Mouse (Mus musculus) E14TG2a.4 (cell line): ENCODE results near the gene Tec.
"Not testable (repeated sequence)": the region's sequence is repeated elsewhere in the genome, so short reads cannot be mapped to it uniquely, and the experiment has no call there.

Source experiments
- H3K27me3 ChIP-seq: 2 replicates; pipeline ENCODE4 v1.6.1; 2014; ENCODE audit warnings: low read length, control low read depth; ENCODE audit not compliant: insufficient read depth
- H3K36me3 ChIP-seq: 2 replicates; pipeline ENCODE4 v1.6.1; 2014; ENCODE audit warnings: low read length, control low read depth; ENCODE audit not compliant: insufficient read depth
- H3K4me1 ChIP-seq: replicated peaks from 2 replicates; pipeline ENCODE4 v1.6.1; 2014; ENCODE audit warnings: low read depth, low read length, control low read depth
- H3K4me3 ChIP-seq: replicated peaks from 2 replicates; pipeline ENCODE4 v1.5.1; 2014; ENCODE audit warnings: mild to moderate bottlenecking, low read length
- H3K9me3 ChIP-seq: 2 replicates; pipeline ENCODE4 v1.6.1; 2014; ENCODE audit warnings: low read length, control low read depth
- CTCF ChIP-seq: conservative IDR thresholded peaks from 2 replicates; pipeline ENCODE4 v1.5.1; 2014; ENCODE audit warnings: low read length
- NANOG ChIP-seq: IDR thresholded peaks from 2 replicates; pipeline ENCODE4 v1.6.1; 2014; ENCODE audit warnings: borderline replicate concordance, low read length, mixed read lengths
- POU5F1 ChIP-seq: IDR thresholded peaks from 2 replicates; pipeline ENCODE4 v1.6.1; 2014; ENCODE audit warnings: low read length, borderline replicate concordance

Tec gene

DNA sequence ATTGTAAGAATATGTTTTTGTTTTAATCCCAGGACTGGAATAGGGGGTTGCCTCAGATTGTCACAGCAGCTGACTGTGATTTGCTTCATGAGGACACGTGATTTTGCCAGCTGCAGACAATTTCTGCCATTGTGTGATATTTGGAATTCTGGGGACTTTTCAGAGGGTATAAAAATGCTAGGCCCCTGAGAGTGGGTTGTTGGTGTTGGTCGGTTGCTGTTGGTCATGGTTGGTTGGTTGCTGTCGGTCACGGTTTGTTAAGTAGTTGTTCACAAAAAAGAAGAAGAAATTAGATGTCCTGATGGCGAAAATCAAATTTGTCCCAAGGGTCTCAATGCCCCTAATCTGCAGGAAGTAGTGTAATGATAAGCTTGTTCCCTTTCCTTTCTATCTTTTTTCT, 40.8 kb downstream of the Tec start:
- Histone ChIP-seq H3K36me3 (no peaks in the 10 kb centered on the region), H3K9me3 (0 out of 2 replicates have a peak, but pooled peaks cover 3% of the 10 kb centered on the region), H3K4me1 (peaks cover 27% of the 10 kb centered on the region), H3K4me3 (no peak overlapping the region), H3K27me3 (no peaks in the 10 kb centered on the region)
- TF ChIP-seq POU5F1 (no peak), CTCF (no peak), NANOG (no peak)

DNA sequence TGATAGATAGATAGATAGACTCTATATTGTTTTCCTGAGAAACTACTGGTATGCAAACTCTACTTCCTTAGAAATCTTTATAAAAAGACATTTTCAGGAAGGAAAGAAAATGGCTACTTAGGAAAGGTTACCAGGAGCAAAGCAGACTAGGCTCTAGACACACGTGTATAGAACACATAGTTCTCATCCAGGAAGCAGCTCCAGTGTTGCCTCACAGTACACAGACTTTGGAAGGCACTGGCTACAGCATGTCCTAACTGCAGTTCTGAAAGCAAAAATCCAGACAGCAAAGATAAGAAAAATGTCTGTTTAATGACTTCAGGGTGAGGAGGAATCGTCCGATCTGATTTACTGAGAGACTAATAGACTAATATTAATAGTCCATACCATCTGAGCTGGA, 41.8 kb downstream of the Tec start:
- Histone ChIP-seq H3K36me3 (no peaks in the 10 kb centered on the region), H3K4me1 (peaks cover 27% of the 10 kb centered on the region), H3K27me3 (no peaks in the 10 kb centered on the region), H3K4me3 (no peak overlapping the region), H3K9me3 (no peaks in the 10 kb centered on the region)
- no peak for TF ChIP-seq NANOG
- TF ChIP-seq POU5F1, result no peak
- TF ChIP-seq CTCF, result no peak

DNA sequence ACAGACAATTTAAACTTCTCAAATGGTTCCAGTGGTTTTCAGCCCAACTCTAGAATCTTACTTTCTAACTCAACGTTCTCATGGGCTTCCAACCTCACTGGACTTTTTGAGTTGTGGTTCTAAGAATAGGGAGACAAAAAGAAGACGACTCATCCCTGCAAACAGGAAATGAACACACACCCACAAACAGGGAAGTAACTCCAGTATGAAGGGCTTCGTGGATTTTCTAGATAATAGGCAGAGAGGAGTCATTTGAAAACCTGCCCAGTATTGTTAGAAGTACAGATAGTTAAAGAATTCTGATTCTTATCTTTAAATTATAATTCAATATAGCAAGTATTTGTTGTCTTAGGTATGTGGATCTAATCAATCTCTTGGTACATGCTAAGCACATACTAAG, 47.6 kb downstream of the Tec start:
- Histone ChIP-seq H3K36me3 (no peaks in the 10 kb centered on the region), H3K4me1 (no peaks in the 10 kb centered on the region), H3K4me3 (no peak overlapping the region), H3K9me3 (no peaks in the 10 kb centered on the region), H3K27me3 (0 out of 2 replicates have a peak, but pooled peaks cover 2% of the 10 kb centered on the region)
- TF ChIP-seq POU5F1 (no peak), CTCF (no peak), NANOG (no peak)

DNA sequence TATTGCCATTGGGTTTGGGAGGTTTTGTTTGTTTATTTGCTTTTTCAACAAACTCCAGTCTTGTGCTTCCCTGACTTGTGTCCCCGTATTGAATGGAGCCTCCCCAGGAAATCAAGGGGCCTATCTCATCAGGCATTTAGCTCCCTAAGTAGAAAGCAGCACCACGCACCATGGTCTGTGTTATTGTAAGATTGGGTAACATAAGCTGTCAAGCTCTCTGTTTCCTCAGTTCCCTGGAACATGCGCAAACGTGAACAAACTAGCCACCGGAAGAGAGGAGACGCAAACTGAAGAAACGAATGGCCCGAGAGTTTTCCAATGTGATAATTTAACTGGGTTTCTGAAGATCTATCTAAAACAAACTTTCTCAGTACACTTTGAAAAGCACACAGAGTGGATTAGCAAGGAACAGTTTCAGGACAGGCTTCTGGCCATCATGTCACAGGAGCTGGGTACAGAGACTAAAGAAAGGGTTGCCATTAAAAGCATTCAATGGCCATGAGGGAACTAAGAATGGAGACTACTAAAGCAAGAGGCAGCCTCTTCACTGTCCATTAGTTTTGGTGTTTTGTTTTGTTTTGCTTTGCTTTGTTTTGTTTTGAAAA, 48.1 kb downstream of the Tec start:
- no peaks in the 10 kb centered on the region for H3K9me3 ChIP-seq
- TF ChIP-seq NANOG (no peak), CTCF (no peak), POU5F1 (no peak)
- H3K4me3 ChIP-seq, result no peak overlapping the region
- H3K4me1 ChIP-seq, result no peaks in the 10 kb centered on the region
- 0 out of 2 replicates have a peak, but pooled peaks cover 2% of the 10 kb centered on the region for H3K27me3 ChIP-seq
- no peaks in the 10 kb centered on the region for H3K36me3 ChIP-seq

DNA sequence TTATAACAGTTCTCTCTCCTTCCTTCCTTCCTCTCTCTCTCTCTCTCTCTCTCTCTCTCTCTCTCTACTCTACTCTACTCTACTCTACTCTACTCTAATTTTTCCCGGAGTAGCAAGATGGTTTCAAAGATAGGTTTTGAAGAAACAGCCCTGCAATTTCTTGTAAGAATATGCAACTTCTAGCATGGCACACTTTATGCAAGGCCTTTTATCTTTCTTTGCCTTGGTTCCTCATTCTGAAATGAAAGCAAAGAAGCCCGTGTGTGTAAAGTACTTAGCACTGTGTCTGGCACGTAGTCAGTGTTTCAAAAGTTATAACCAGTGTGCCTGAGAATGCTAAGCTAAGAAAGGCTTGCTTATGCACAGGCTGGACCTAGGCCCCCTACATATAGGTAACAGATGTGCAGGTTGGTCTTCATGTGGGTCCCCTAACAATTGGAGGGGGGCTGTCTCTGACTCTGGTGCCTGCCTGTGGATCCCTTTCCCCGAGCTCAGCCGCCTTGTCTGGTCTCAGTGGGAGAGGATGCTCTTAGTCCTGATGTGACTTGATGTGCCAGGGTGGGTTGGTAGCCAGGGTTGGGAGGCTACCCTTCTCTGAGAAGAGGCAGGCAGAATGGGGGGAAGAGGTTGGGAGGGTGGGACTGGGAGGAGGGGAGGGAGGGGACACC, 49.6 kb downstream of the Tec start:
- Histone ChIP-seq H3K4me1 (no peaks in the 10 kb centered on the region), H3K27me3 (0 out of 2 replicates have a peak, but pooled peaks cover 2% of the 10 kb centered on the region), H3K9me3 (no peaks in the 10 kb centered on the region), H3K4me3 (no peak overlapping the region), H3K36me3 (no peaks in the 10 kb centered on the region)
- no peak for TF ChIP-seq CTCF

DNA sequence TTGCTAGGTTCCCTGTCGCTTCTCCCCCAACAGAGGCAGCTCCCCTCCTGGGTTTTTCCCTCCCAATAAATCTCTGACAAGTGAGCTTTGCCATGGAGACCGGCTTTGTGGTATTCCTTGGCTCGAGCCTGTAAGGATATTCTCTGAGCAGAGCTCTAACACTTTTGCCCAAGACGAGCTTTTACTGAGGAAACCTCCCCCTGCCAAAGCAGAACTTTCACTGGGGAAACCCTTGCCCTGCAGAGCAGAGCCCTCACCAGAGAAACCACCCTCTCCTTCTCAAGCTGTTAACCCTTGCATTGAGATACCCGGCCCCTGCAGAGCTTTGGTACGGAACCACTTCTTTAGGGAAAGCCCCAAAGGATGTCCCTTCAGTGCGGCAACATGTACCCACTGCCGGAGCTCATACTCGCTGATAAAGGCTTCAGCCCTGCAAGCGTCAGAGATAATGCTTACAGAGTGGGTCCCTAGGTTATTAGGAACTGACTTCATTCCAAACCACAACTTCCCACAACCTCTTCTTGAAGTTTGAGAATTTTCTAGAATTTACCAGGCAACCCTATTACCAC, 50.7 kb downstream of the Tec start:
- Histone ChIP-seq H3K4me1 (no peaks in the 10 kb centered on the region), H3K4me3 (no peak overlapping the region)

DNA sequence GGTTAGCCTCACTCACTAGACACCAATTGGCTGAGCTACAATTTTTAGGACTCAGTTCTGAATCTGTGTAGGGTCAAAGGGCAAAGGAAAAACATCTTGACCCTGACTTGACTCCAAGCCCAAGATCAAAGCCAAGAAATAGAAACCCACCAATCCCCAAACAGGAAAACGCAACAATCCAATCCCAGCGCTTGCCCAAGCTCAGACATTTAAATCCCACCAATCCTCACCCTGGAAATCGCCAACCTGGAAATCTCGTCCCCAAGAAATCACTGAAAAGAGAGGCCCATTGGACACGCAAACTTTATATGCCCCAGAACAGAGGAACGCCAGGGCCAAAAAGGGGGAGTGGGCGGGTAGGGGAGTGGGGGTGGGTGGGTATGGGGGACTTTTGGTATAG, 51.3 kb downstream of the Tec start:
- H3K4me1 ChIP-seq, H3K4me3 ChIP-seq, H3K27me3 ChIP-seq, H3K36me3 ChIP-seq, H3K9me3 ChIP-seq: not testable (repeated sequence)

More for the DNA sequence above, 50.7 kb downstream of the Tec start:
- Histone ChIP-seq H3K27me3 (0 out of 2 replicates have a peak, but pooled peaks cover 2% of the 10 kb centered on the region), H3K36me3 (no peaks in the 10 kb centered on the region), H3K9me3 (no peaks in the 10 kb centered on the region)
- TF ChIP-seq NANOG (no peak), CTCF (no peak), POU5F1 (no peak)

DNA sequence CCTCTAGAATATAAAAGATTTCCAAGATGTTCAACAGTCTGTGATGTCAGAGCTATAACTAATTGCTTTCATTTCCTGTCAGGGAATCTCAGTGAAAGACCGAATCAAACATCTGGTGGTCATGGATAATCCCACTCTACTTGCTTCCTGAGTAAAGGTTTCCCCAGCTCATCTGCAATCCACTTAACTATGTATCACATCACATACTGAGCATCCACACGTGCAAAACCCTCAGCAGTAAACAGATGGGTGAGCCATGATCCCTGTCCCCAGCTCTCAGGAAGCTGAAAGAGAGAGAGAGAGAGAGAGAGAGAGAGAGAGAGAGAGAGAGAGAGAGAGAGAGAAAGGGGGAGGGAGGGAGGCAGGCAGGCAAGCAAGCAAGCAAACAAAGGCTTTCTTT, 51.8 kb downstream of the Tec start:
- Histone ChIP-seq H3K27me3 (0 out of 2 replicates have a peak, but pooled peaks cover 2% of the 10 kb centered on the region), H3K9me3 (no peaks in the 10 kb centered on the region), H3K36me3 (no peaks in the 10 kb centered on the region), H3K4me1 (no peaks in the 10 kb centered on the region), H3K4me3 (no peak overlapping the region)
- no peak for TF ChIP-seq POU5F1
- TF ChIP-seq NANOG, result no peak
- TF ChIP-seq CTCF, result no peak
